Mouse (Mus musculus): Measurements from ENCODE around the gene Gm49358. TPM values are rescaled to one million over a fixed set of nuclear protein-coding genes. Genes with fewer than 3 reads are reported as not detected.

Gene Gm49358
- polyA plus RNA-seq, 1 experiment from 2014 or later = not detected

DNA sequence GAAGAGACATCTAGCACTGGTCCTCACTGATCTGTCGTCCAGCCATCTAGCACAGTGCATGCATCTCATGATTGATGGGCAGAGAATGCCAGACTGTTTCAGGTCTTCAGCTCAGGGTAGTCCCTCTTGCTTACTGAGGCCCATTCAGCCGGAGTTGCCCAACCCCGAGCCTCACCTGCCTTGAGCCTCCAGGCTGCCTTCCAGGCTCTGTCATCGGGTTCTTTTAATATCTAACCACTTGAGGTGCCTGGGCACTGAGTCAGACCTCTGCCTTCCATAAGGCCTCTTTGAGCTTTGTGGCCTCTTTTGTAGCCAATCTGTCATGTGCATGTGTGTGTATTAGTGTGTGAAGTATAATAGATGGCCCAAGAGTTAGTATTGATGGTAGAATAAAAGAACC is 85.7 kb downstream of the Gm49358 start:
- peaks cover 8 to 15% of the 10 kb centered on the region in 2 experiments; a peak in 3 of 4 replicates for H3K4me1 ChIP-seq (ENCODE audit: control insufficient read depth in 2 of 2, insufficient read depth in 2 of 2, low read length in 2 of 2)
- H3K4me2 ChIP-seq (ENCODE audit: low read length) = no peak overlapping the region
- no peak overlapping the region for H3K9ac ChIP-seq (ENCODE audit: low read length)
- ATAC-seq (ENCODE audit: insufficient number of reproducible peaks, insufficient read depth, low FRiP score, low read depth) = no peak
- H3K27me3 ChIP-seq (ENCODE audit: control insufficient read depth, insufficient read depth, low read length) = no peaks in the 10 kb centered on the region
- H3K4me3 ChIP-seq (ENCODE audit: control insufficient read depth in 1 of 2, insufficient read depth in 1 of 2, low read depth in 1 of 2, low read length in 2 of 2) = no peak overlapping the region
- H3K36me3 ChIP-seq (ENCODE audit: control insufficient read depth, insufficient read depth, low read length) = no peaks in the 10 kb centered on the region
- WGBS = 36% methylated on average over 4 of the region's 4 CpGs
- no peak overlapping the region for H3K27ac ChIP-seq (replicated peaks in 1 of 2; ENCODE audit: control insufficient read depth in 1 of 2, insufficient read depth in 1 of 2, low read depth in 2 of 2, low read length in 2 of 2)
- H3K9me3 ChIP-seq (ENCODE audit: control insufficient read depth, low read length) = no peaks in the 10 kb centered on the region

DNA sequence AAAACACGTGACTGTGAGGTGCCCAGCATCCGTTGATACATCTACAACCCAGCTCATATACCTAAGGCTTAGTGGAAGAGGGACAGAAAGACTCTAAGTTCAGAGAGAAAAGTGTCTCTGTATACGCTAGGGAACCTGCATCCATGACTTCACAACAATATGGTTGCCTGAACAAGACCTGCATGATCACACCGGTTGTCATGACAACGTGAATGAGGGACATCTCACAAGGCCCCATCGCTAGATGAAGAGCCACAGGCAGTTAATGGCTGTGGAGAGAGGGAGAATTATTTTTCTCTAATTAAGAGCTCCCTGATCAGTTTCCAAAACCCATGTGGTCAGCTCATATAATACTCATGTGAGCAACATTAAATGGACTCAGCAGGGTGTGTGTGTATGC is 88.4 kb downstream of the Gm49358 start:
- no peak for ATAC-seq (ENCODE audit: insufficient number of reproducible peaks, insufficient read depth, low FRiP score, low read depth)
- no peak overlapping the region for H3K4me2 ChIP-seq (ENCODE audit: low read length)
- no peak overlapping the region for H3K27ac ChIP-seq (replicated peaks in 1 of 2; ENCODE audit: control insufficient read depth in 1 of 2, insufficient read depth in 1 of 2, low read depth in 2 of 2, low read length in 2 of 2)
- 85% methylated on average over 6 of the region's 6 CpGs for WGBS
- H3K9me3 ChIP-seq (ENCODE audit: control insufficient read depth, low read length) = no peaks in the 10 kb centered on the region
- H3K27me3 ChIP-seq (ENCODE audit: control insufficient read depth, insufficient read depth, low read length) = no peaks in the 10 kb centered on the region
- H3K4me1 ChIP-seq (ENCODE audit: control insufficient read depth in 2 of 2, insufficient read depth in 2 of 2, low read length in 2 of 2) = peaks cover 8 to 15% of the 10 kb centered on the region in 2 experiments; a peak in 3 of 4 replicates
- H3K36me3 ChIP-seq (ENCODE audit: control insufficient read depth, insufficient read depth, low read length) = no peaks in the 10 kb centered on the region
- H3K9ac ChIP-seq (ENCODE audit: low read length) = no peak overlapping the region
- H3K4me3 ChIP-seq (ENCODE audit: control insufficient read depth in 1 of 2, insufficient read depth in 1 of 2, low read depth in 1 of 2, low read length in 2 of 2) = no peak overlapping the region

- Histone ChIP-seq H3K27me3 (ENCODE audit: control insufficient read depth, insufficient read depth, low read length) (no peaks in the 10 kb centered on the region), H3K4me2 (ENCODE audit: low read length) (no peak overlapping the region), H3K9me3 (ENCODE audit: control insufficient read depth, low read length) (no peaks in the 10 kb centered on the region), H3K36me3 (ENCODE audit: control insufficient read depth, insufficient read depth, low read length) (no peaks in the 10 kb centered on the region), H3K27ac (replicated peaks in 1 of 2; ENCODE audit: control insufficient read depth in 1 of 2, insufficient read depth in 1 of 2, low read depth in 2 of 2, low read length in 2 of 2) (no peak overlapping the region), H3K4me1 (ENCODE audit: control insufficient read depth in 2 of 2, insufficient read depth in 2 of 2, low read length in 2 of 2) (peaks cover 2 to 11% of the 10 kb centered on the region in 2 experiments; a peak in 2 of 4 replicates), H3K4me3 (ENCODE audit: control insufficient read depth in 1 of 2, insufficient read depth in 1 of 2, low read depth in 1 of 2, low read length in 2 of 2) (no peak overlapping the region), H3K9ac (ENCODE audit: low read length) (no peak overlapping the region)
- ATAC-seq (ENCODE audit: insufficient number of reproducible peaks, insufficient read depth, low FRiP score, low read depth) = no peak
- 71% methylated on average over 3 of the region's 3 CpGs for WGBS
These were observed 89.7 kb downstream of the Gm49358 start for GRCm38 (mm10) chr10:86853433-86853832.

- no peak overlapping the region for H3K4me2 ChIP-seq (ENCODE audit: low read length)
- no peaks in the 10 kb centered on the region for H3K36me3 ChIP-seq (ENCODE audit: control insufficient read depth, insufficient read depth, low read length)
- no peak overlapping the region for H3K27ac ChIP-seq (replicated peaks in 1 of 2; ENCODE audit: control insufficient read depth in 1 of 2, insufficient read depth in 1 of 2, low read depth in 2 of 2, low read length in 2 of 2)
- H3K9ac ChIP-seq (ENCODE audit: low read length) = no peak overlapping the region
- no peak overlapping the region for H3K4me3 ChIP-seq (ENCODE audit: control insufficient read depth in 1 of 2, insufficient read depth in 1 of 2, low read depth in 1 of 2, low read length in 2 of 2)
- H3K27me3 ChIP-seq (ENCODE audit: control insufficient read depth, insufficient read depth, low read length) = no peaks in the 10 kb centered on the region
- H3K9me3 ChIP-seq (ENCODE audit: control insufficient read depth, low read length) = no peaks in the 10 kb centered on the region
- WGBS = 72% methylated on average over 4 of the region's 4 CpGs
- no peak for ATAC-seq (ENCODE audit: insufficient number of reproducible peaks, insufficient read depth, low FRiP score, low read depth)
- peaks cover 0 to 4% of the 10 kb centered on the region in 2 experiments; a peak in 2 of 4 replicates for H3K4me1 ChIP-seq (ENCODE audit: control insufficient read depth in 2 of 2, insufficient read depth in 2 of 2, low read length in 2 of 2)
These were observed 96.6 kb downstream of the Gm49358 start for GRCm38 (mm10) chr10:86860396-86860795.

GRCm38 (mm10) chr10:86862496-86862895 is 98.7 kb downstream of the Gm49358 start:
- WGBS = 85% methylated on average over 6 of the region's 6 CpGs
- Histone ChIP-seq H3K9ac (ENCODE audit: low read length) (no peak overlapping the region), H3K36me3 (ENCODE audit: control insufficient read depth, insufficient read depth, low read length) (no peaks in the 10 kb centered on the region), H3K4me1 (ENCODE audit: control insufficient read depth in 2 of 2, insufficient read depth in 2 of 2, low read length in 2 of 2) (peaks cover 0 to 4% of the 10 kb centered on the region in 2 experiments; a peak in 2 of 4 replicates), H3K4me2 (ENCODE audit: low read length) (no peak overlapping the region), H3K4me3 (ENCODE audit: control insufficient read depth in 1 of 2, insufficient read depth in 1 of 2, low read depth in 1 of 2, low read length in 2 of 2) (no peak overlapping the region), H3K27me3 (ENCODE audit: control insufficient read depth, insufficient read depth, low read length) (no peaks in the 10 kb centered on the region), H3K27ac (replicated peaks in 1 of 2; ENCODE audit: control insufficient read depth in 1 of 2, insufficient read depth in 1 of 2, low read depth in 2 of 2, low read length in 2 of 2) (no peak overlapping the region), H3K9me3 (ENCODE audit: control insufficient read depth, low read length) (no peaks in the 10 kb centered on the region)
- no peak for ATAC-seq (ENCODE audit: insufficient number of reproducible peaks, insufficient read depth, low FRiP score, low read depth)

DNA sequence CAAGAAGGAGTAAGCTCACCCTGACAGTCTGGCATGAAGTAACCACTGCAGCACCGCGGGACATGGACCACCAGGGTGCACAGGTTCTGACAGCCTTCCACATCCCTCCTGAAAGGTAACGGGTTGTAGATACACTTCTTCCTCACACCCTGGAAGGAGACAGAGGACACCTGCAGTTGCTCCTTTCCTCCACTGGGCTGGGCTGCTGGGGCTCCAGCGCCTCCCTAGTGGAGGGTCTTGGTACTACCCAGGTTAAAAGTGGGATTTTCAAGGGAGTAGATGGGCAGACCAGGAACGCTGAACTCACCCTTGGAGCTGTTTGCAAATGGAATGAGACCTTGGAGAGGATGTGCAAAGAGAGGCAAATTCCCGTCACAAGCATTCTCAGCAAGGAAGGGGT is 99.7 kb downstream of the Gm49358 start:
- ATAC-seq (ENCODE audit: insufficient number of reproducible peaks, insufficient read depth, low FRiP score, low read depth) = no peak
- H3K9me3 ChIP-seq (ENCODE audit: control insufficient read depth, low read length) = no peaks in the 10 kb centered on the region
- no peak overlapping the region for H3K4me2 ChIP-seq (ENCODE audit: low read length)
- no peak overlapping the region for H3K4me3 ChIP-seq (ENCODE audit: control insufficient read depth in 1 of 2, insufficient read depth in 1 of 2, low read depth in 1 of 2, low read length in 2 of 2)
- H3K27ac ChIP-seq (replicated peaks in 1 of 2; ENCODE audit: control insufficient read depth in 1 of 2, insufficient read depth in 1 of 2, low read depth in 2 of 2, low read length in 2 of 2) = no peak overlapping the region
- H3K9ac ChIP-seq (ENCODE audit: low read length) = no peak overlapping the region
- 83% methylated on average over 6 of the region's 6 CpGs for WGBS
- H3K27me3 ChIP-seq (ENCODE audit: control insufficient read depth, insufficient read depth, low read length) = no peaks in the 10 kb centered on the region
- H3K36me3 ChIP-seq (ENCODE audit: control insufficient read depth, insufficient read depth, low read length) = no peaks in the 10 kb centered on the region
- peaks cover 0 to 4% of the 10 kb centered on the region in 2 experiments; a peak in 2 of 4 replicates for H3K4me1 ChIP-seq (ENCODE audit: control insufficient read depth in 2 of 2, insufficient read depth in 2 of 2, low read length in 2 of 2)

DNA sequence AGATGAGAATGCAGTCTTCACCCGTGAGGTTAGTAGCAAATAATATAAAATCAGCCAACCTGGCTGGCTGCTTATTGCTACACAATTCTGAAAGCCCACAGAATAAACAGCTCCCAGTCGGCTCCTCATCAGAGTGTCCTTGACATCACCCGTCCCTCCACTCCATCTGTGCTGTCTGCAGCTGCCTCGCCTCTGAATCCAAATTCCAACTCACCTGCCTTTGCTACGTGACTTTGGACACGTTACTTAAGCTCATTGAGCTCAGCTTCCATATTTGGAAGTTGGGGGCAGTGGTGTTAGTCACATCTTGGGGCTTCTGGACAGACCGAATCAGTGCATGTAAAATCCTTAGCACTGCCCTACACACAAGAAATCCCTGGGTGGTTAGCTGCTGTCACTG is 108.3 kb downstream of the Gm49358 start:
- Histone ChIP-seq H3K4me1 (ENCODE audit: control insufficient read depth in 2 of 2, insufficient read depth in 2 of 2, low read length in 2 of 2) (peaks cover 5 to 10% of the 10 kb centered on the region in 2 experiments; a peak in 3 of 4 replicates), H3K27ac (replicated peaks in 1 of 2; ENCODE audit: control insufficient read depth in 1 of 2, insufficient read depth in 1 of 2, low read depth in 2 of 2, low read length in 2 of 2) (peak overlapping the region; percentile 39 to 53; a peak in 1 of 4 replicates), H3K4me2 (ENCODE audit: low read length) (no peak overlapping the region), H3K4me3 (ENCODE audit: control insufficient read depth in 1 of 2, insufficient read depth in 1 of 2, low read depth in 1 of 2, low read length in 2 of 2) (no peak overlapping the region), H3K36me3 (ENCODE audit: control insufficient read depth, insufficient read depth, low read length) (no peaks in the 10 kb centered on the region), H3K9me3 (ENCODE audit: control insufficient read depth, low read length) (no peaks in the 10 kb centered on the region), H3K27me3 (ENCODE audit: control insufficient read depth, insufficient read depth, low read length) (no peaks in the 10 kb centered on the region), H3K9ac (ENCODE audit: low read length) (no peak overlapping the region)
- no peak for ATAC-seq (ENCODE audit: insufficient number of reproducible peaks, insufficient read depth, low FRiP score, low read depth)
- 46% methylated on average over 7 of the region's 7 CpGs for WGBS

- no peaks in the 10 kb centered on the region for H3K9me3 ChIP-seq (ENCODE audit: control insufficient read depth, low read length)
- no peaks in the 10 kb centered on the region for H3K36me3 ChIP-seq (ENCODE audit: control insufficient read depth, insufficient read depth, low read length)
- H3K4me3 ChIP-seq (ENCODE audit: control insufficient read depth in 1 of 2, insufficient read depth in 1 of 2, low read depth in 1 of 2, low read length in 2 of 2) = no peak overlapping the region
- H3K27me3 ChIP-seq (ENCODE audit: control insufficient read depth, insufficient read depth, low read length) = no peaks in the 10 kb centered on the region
- H3K4me2 ChIP-seq (ENCODE audit: low read length) = no peak overlapping the region
- WGBS = 40% methylated on average over 5 of the region's 5 CpGs
- H3K27ac ChIP-seq (replicated peaks in 1 of 2; ENCODE audit: control insufficient read depth in 1 of 2, insufficient read depth in 1 of 2, low read depth in 2 of 2, low read length in 2 of 2) = peak overlapping the region; percentile 39 to 53; a peak in 2 of 4 replicates
- H3K4me1 ChIP-seq (ENCODE audit: control insufficient read depth in 2 of 2, insufficient read depth in 2 of 2, low read length in 2 of 2) = peaks cover 5 to 10% of the 10 kb centered on the region in 2 experiments; a peak in 3 of 4 replicates
- ATAC-seq (ENCODE audit: insufficient number of reproducible peaks, insufficient read depth, low FRiP score, low read depth) = no peak
- H3K9ac ChIP-seq (ENCODE audit: low read length) = no peak overlapping the region
These were observed 108.8 kb downstream of the Gm49358 start for GRCm38 (mm10) chr10:86872591-86872990.
